Mouse (Mus musculus): ENCODE measurements around the gene Rnf144b.

Gene Rnf144b

DNA sequence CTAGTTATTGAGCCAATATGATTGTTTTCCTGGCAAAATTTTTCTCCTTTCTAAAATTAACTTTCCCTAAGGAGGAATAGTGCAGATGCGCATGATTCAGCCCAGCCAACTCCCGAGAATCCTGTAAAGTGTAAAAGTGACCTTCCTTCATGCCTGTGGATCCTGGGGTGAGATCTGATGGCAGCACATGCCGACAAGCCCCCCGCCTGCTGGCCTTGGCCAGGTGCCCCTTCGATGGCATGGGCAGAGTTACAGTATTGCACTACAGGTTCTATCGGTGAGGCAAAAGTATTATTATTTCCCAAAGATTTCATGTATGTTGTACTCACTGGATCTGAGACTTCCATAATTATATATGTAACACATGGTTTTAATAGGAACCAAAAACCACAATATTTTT lies 2.5 kb downstream of the Rnf144b start:
- DNase-seq (ENCODE audit: low read depth, low spot score): no peak

GRCm38 (mm10) chr13:47125595-47125994 lies 3.1 kb downstream of the Rnf144b start:
- DNase-seq (ENCODE audit: low read depth, low spot score): no peak

GRCm38 (mm10) chr13:47129090-47129489 lies 6.6 kb downstream of the Rnf144b start:
- no peak for DNase-seq (ENCODE audit: low read depth, low spot score)

GRCm38 (mm10) chr13:47133058-47133457 lies 10.6 kb downstream of the Rnf144b start:
- DNase-seq (ENCODE audit: low read depth, low spot score): peak; percentile 40

GRCm38 (mm10) chr13:47134836-47135235 lies 12.4 kb downstream of the Rnf144b start:
- DNase-seq (ENCODE audit: low read depth, low spot score): no peak

- no peak for DNase-seq (ENCODE audit: low read depth, low spot score)
Measured at GRCm38 (mm10) chr13:47135741-47136140, 13.3 kb downstream of the Rnf144b start.

DNA sequence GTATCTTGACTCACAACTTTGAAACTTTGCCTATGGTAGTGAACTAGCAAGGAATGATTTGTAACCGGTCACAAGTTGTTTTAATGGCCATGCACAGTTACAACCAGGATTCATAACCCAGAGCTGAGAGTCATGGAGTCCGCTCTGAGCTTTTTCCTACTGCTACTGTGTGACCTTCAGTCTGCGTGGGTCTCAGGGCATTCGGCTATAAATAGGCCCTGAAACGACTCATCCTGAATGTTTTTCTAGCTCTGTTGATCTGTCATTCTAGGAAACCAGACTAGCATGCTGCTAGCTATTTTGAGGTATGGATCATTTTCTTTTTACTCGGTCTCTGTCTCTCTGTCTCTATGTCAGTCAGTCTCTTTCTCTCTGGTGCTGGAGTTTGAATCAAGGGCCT lies 20.3 kb downstream of the Rnf144b start:
- DNase-seq (ENCODE audit: low read depth, low spot score): no peak

- DNase-seq (ENCODE audit: low read depth, low spot score): no peak
Measured at GRCm38 (mm10) chr13:47145939-47146338, 23.5 kb downstream of the Rnf144b start.

- DNase-seq (ENCODE audit: low read depth, low spot score): no peak
Measured at GRCm38 (mm10) chr13:47146388-47146787, 23.9 kb downstream of the Rnf144b start.

DNA sequence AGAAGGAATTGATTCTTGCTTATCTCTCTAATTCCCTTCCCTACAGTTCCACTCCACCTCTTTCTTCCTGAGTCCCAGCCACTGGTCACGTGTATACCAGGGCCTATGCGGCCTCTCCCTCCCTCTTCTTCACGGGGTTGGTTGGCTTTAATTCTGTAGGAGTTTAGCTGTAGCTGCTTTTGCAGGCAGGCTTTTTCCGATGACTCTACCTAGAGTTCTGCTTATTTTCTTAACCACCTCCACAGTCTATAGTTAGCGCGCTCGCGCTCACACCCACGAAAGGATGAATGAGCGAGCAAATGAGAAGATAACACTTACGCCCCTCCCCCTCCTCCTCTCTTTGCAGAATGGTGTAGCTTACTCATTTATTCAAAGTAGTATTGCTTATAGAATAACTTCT lies 26.1 kb downstream of the Rnf144b start:
- DNase-seq (ENCODE audit: low read depth, low spot score): peak; percentile 33

DNA sequence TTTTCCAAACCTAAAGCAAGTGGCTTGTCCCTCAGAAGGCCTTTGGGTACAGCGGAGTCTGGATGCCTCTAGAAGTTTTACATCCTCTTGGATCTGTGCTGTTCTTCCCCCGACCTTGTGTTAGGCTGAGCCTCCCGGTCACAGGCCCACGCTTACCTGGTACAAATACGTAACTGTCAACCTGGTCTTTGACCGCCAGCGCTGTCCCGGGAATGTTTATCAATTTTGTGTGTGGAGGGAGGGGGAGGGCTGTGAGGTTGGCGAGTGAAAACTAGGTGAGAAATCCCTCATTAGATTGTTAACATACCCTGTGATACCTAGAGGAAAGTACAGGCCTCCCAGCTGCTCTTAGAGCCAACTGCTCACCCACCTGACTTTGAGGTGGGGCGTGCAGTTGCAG lies 27.5 kb downstream of the Rnf144b start:
- no peak for DNase-seq (ENCODE audit: low read depth, low spot score)

DNA sequence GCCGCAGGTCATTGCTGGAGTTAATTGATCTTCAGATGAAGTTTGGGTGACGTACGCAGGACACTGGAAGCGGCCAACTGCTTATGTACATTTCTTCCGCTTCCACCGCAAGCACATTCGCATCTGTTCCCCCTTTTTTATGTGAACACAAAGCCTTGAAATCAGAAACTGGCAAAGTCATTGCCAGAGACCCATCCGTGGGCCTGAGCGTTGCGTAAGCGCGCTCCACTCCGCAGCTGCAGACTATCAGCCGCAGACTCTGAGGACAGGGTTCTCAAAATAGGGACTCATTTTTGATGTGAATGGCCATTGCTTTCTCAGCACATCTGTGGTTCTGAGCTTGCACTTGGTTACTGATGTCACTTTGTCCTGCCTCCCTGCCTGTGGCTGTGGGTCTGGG lies 28.6 kb downstream of the Rnf144b start:
- no peak for DNase-seq (ENCODE audit: low read depth, low spot score)

DNA sequence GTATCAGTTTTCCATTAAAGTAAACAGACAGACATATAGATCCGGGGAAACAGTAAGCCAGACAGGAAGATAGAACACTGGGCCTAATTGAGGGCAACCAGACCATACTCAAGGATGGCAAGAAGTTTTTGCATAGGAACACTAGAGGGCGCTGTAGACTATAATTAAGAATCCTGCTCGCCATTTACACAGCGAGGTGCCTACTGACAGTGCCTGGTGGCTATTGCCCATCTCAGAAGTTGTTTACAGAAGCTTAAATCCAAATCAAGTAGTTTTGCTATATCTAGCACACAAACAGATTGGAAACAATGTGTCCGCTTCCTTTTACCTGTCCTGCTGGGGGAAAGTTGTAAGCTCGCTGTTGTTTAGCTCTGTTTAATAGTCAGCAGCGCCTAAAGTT lies 29.9 kb downstream of the Rnf144b start:
- DNase-seq (ENCODE audit: low read depth, low spot score): peak; percentile 57

GRCm38 (mm10) chr13:47153206-47153605 lies 30.8 kb downstream of the Rnf144b start:
- no peak for DNase-seq (ENCODE audit: low read depth, low spot score)

DNA sequence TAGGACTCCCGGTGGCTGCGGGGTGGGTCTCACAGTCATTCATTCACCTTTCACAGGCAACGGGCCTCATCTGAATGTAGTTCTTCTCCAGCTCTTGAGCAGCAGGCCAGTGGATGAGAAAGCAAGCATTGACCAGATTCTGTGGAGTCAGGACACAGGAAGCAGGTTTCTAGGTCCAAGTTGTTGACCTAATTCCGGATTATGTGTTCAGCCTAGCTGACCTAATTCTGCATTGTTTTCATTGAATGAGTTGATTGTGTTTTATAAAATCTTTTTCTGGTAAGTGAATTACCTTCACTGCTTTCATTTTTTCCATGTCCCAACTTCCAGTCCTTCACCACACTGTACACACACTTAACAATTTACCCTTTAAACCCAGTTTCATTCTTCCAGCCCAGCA lies 32.4 kb downstream of the Rnf144b start:
- DNase-seq (ENCODE audit: low read depth, low spot score): no peak

GRCm38 (mm10) chr13:47156841-47157240 lies 34.4 kb downstream of the Rnf144b start:
- no peak for DNase-seq (ENCODE audit: low read depth, low spot score)

- DNase-seq (ENCODE audit: low read depth, low spot score): no peak
Measured at GRCm38 (mm10) chr13:47162001-47162400, 39.5 kb downstream of the Rnf144b start.

- no peak for DNase-seq (ENCODE audit: low read depth, low spot score)
Measured at GRCm38 (mm10) chr13:47164732-47165131, 42.3 kb downstream of the Rnf144b start.

GRCm38 (mm10) chr13:47165261-47165660 lies 42.8 kb downstream of the Rnf144b start:
- DNase-seq (ENCODE audit: low read depth, low spot score): no peak

- no peak for DNase-seq (ENCODE audit: low read depth, low spot score)
Measured at GRCm38 (mm10) chr13:47168484-47168883, 46.0 kb downstream of the Rnf144b start.

DNA sequence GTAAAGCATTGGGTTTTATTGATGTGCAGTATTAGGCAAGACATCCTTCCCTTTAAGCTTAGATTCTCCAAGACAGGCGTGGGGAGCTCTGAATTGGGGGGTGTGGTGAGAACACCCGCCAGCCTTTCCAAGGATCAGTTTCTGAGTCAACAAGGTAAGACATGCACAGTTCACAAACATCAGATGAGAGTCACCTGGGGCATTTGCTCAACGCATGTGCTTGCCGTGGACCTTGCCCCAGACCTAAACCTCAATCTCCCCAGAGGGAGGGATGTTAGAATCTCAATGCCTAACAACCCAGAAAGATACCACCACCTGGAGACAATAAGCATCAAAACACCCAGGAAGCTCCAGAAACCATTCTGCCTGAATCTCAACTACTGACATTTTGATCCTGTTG lies 47.6 kb downstream of the Rnf144b start:
- DNase-seq (ENCODE audit: low read depth, low spot score): no peak

DNA sequence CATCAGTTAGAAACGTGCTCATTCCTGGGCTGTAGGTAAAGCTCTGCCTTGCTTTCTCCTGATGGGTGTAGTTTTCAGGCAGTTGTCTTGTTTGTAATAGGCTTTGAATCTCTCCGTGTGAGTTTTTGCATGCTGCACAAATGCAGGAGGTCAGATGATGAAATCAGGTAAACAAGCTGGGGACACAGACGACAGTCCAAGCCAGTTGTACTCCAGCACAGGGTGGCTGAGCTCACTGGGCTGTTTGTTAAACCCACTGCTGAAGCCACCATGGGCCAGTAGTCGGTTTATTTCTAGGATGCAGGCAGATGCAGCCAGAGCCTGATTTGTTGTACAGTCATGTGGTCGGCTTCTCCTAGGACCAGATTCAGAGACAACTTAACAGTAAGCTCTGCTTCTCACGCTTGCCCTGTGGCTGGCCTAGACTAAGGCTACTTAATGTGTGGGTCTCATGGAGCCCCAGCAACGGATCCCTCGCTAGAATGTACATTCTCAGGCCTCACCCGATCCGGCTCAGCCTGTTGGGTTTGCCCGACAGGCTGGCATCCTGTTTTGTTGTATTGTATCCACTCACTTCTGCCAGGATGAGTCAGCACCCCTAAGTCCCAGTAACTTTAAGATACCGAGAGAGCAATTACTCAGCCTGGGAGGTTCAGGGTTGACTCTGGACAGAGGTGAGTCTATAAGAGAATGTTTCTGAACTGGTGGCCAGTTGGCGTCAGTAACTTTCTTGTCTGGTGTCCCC lies 48.5 kb downstream of the Rnf144b start:
- DNase-seq (ENCODE audit: low read depth, low spot score): no peak

DNA sequence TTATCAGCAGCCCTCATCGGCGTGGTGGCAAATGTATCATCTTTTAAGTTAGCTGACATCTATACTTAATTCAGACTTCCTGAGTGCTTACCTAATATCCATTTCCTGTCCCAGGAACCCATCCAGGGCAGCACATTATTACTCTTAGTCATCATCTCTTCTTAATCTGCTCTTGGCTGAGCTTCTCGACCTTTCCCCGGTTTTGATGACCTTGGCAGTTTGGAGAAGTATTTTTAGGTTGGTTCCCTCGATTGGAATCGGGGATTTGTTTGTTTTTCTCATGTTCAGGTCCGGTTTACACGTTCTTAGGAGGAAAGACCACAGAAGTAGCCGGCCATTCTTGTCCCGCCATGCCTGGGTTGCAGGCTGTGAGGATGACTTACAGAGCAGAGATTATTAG lies 50.4 kb downstream of the Rnf144b start:
- no peak for DNase-seq (ENCODE audit: low read depth, low spot score)

GRCm38 (mm10) chr13:47178182-47178581 lies 55.7 kb downstream of the Rnf144b start:
- no peak for DNase-seq (ENCODE audit: low read depth, low spot score)
